Mouse (Mus musculus) cortical plate, adult 2 months (tissue): ENCODE results near the gene Orm2. TPM values are rescaled to one million over a fixed set of nuclear protein-coding genes. Genes with fewer than 3 reads are reported as not detected.
A peak's percentile ranks its signal among the peaks of the same experiment; 100 is the strongest.

Experiments
- H3K27ac ChIP-seq: fragments of 200-500 bp; 2 replicates; pipeline ENCODE4 v1.5.1; 2012; ENCODE audit warnings: low read length, control low read depth, inconsistent platforms; ENCODE audit not compliant: insufficient read depth
- H3K4me1 ChIP-seq: fragments of 200-500 bp; 2 replicates; pipeline ENCODE4 v1.6.1; 2011; ENCODE audit warnings: low read length; ENCODE audit not compliant: control insufficient read depth, insufficient read depth
- H3K4me3 ChIP-seq: fragments of 200-500 bp; 2 replicates; pipeline ENCODE4 v1.5.1; 2011; ENCODE audit warnings: mild to moderate bottlenecking, low read length, control low read depth; ENCODE audit not compliant: insufficient read depth
- CTCF ChIP-seq: fragments of 200-500 bp; IDR thresholded peaks from 2 replicates; pipeline ENCODE4 v1.5.1; 2011; ENCODE audit warnings: mild to moderate bottlenecking, control low read depth, low read length; ENCODE audit not compliant: insufficient read depth; ENCODE audit errors: extremely low read depth
- POLR2A ChIP-seq: fragments of 200-500 bp; IDR thresholded peaks from 2 replicates; pipeline ENCODE4 v1.6.1; 2011; ENCODE audit warnings: mild to moderate bottlenecking, low read length, control low read depth; ENCODE audit not compliant: insufficient read depth; ENCODE audit errors: extremely low read depth
- polyA plus RNA-seq: library from polyadenylated mRNA; depleted of rRNA; stranded (reverse); fragments of >200 nt; gene quantifications from 2 replicates; pipeline ENCODE4 v1.2.3, GENCODE M21; 2012

Orm2 gene
- polyA plus RNA-seq, 1 experiment = not detected

GRCm38 (mm10) chr4:63403040-63403959, 41.1 kb downstream of the Orm2 start, which contains the start of gene Akna:
Gene Akna (minus strand): TSS chr4:63403354.
- peak within 1 kb of the TSS; percentile 25 for H3K4me3 ChIP-seq
- TF ChIP-seq CTCF (no peak), POLR2A (no peak)
- no peaks in the 10 kb centered on the region for H3K4me1 ChIP-seq
- H3K27ac ChIP-seq = peak within 1 kb of the TSS; percentile 90

- Histone ChIP-seq H3K4me3 (no peak overlapping the region), H3K27ac (no peak overlapping the region), H3K4me1 (no peaks in the 10 kb centered on the region)
- no peak for TF ChIP-seq CTCF
- no peak for TF ChIP-seq POLR2A
Observed at GRCm38 (mm10) chr4:63404205-63404604, 42.0 kb downstream of the Orm2 start.

- Histone ChIP-seq H3K4me1 (no peaks in the 10 kb centered on the region), H3K4me3 (no peak overlapping the region), H3K27ac (no peak overlapping the region)
- TF ChIP-seq CTCF (no peak), POLR2A (no peak)
Observed at GRCm38 (mm10) chr4:63405051-63405450, 42.8 kb downstream of the Orm2 start.

GRCm38 (mm10) chr4:63405683-63406082, 43.4 kb downstream of the Orm2 start:
- H3K4me3 ChIP-seq = no peak overlapping the region
- H3K27ac ChIP-seq = no peak overlapping the region
- TF ChIP-seq POLR2A (no peak), CTCF (no peak)
- H3K4me1 ChIP-seq = no peaks in the 10 kb centered on the region

- TF ChIP-seq CTCF (no peak), POLR2A (no peak)
- Histone ChIP-seq H3K4me1 (no peaks in the 10 kb centered on the region), H3K4me3 (no peak overlapping the region), H3K27ac (no peak overlapping the region)
Observed at GRCm38 (mm10) chr4:63408247-63408646, 46.0 kb downstream of the Orm2 start.

GRCm38 (mm10) chr4:63408649-63409048, 46.4 kb downstream of the Orm2 start:
- TF ChIP-seq POLR2A (no peak), CTCF (peak; percentile 71)
- no peaks in the 10 kb centered on the region for H3K4me1 ChIP-seq
- no peak overlapping the region for H3K4me3 ChIP-seq
- no peak overlapping the region for H3K27ac ChIP-seq

GRCm38 (mm10) chr4:63409317-63409907, 47.2 kb downstream of the Orm2 start:
- TF ChIP-seq CTCF (no peak), POLR2A (no peak)
- Histone ChIP-seq H3K4me1 (no peaks in the 10 kb centered on the region), H3K27ac (no peak overlapping the region), H3K4me3 (peak overlapping the region; percentile 52)

- Histone ChIP-seq H3K4me3 (peak overlapping the region; percentile 52), H3K4me1 (no peaks in the 10 kb centered on the region), H3K27ac (no peak overlapping the region)
- no peak for TF ChIP-seq CTCF
- TF ChIP-seq POLR2A = no peak
Observed at GRCm38 (mm10) chr4:63409908-63410582, 47.8 kb downstream of the Orm2 start.

GRCm38 (mm10) chr4:63410583-63410934, 48.3 kb downstream of the Orm2 start:
- Histone ChIP-seq H3K27ac (no peak overlapping the region), H3K4me3 (peak overlapping the region; percentile 52)
- TF ChIP-seq CTCF (no peak), POLR2A (no peak)

More at GRCm38 (mm10) chr4:63410583-63410934, 48.3 kb downstream of the Orm2 start:
- no peaks in the 10 kb centered on the region for H3K4me1 ChIP-seq
